Mouse (Mus musculus): ENCODE measurements around the gene Zfp609. TPM values are rescaled to one million over a fixed set of nuclear protein-coding genes. Genes with fewer than 3 reads are reported as not detected.
A peak's percentile ranks its signal among the peaks of the same experiment; 100 is the strongest.

Gene Zfp609
- total RNA-seq (2014; rRNA removed) (8.9 and 10.2 TPM in 2 replicates), polyA plus RNA-seq (2015; fragmentation: Nextera tagmentation; extraction: Ambion mirVana) (4.1 and 5.6 TPM in 2 replicates)

- no peak for TF ChIP-seq CTCF (IDR thresholded peaks at IDR 0.05; ENCODE audit: low read depth)
- 0% methylated on average over 56 of the region's 76 CpGs for WGBS
- Histone ChIP-seq H3K9ac (replicated peaks; ENCODE audit: low read length) (peak within 1 kb of the TSS; percentile 93), H3K4me2 (ENCODE audit: low read depth, low read length) (peak within 1 kb of the TSS; percentile 70), H3K9me3 (ENCODE audit: low read length) (no peaks in the 10 kb centered on the region), H3K36me3 (ENCODE audit: insufficient read depth, low read length) (no peaks in the 10 kb centered on the region), H3K27me3 (ENCODE audit: insufficient read depth, low read length) (no peaks in the 10 kb centered on the region), H3K4me1 (ENCODE audit: insufficient read depth, low read length) (peaks cover 18% of the 10 kb centered on the region), H3K4me3 (ENCODE audit: low read length) (peak within 1 kb of the TSS; percentile 86), H3K27ac (peak within 1 kb of the TSS; percentile 99)
- ATAC-seq (peak; percentile 95), DNase-seq (ENCODE audit: low spot score) (peak; percentile 97)
Measured at GRCm38 (mm10) chr9:65827344-65828015, at the start of gene Zfp609. TSS of gene Zfp609 (minus strand) at chr9:65827564.

GRCm38 (mm10) chr9:65859656-65860055, 32.3 kb upstream of the Zfp609 start:
- no peak overlapping the region for H3K9ac ChIP-seq (replicated peaks; ENCODE audit: low read length)
- no peaks in the 10 kb centered on the region for H3K9me3 ChIP-seq (ENCODE audit: low read length)
- no peaks in the 10 kb centered on the region for H3K27me3 ChIP-seq (ENCODE audit: insufficient read depth, low read length)
- no peak for DNase-seq (ENCODE audit: low spot score)
- no peak for ATAC-seq
- H3K4me2 ChIP-seq (ENCODE audit: low read depth, low read length): no peak overlapping the region
- TF ChIP-seq CTCF (IDR thresholded peaks at IDR 0.05; ENCODE audit: low read depth): no peak
- H3K36me3 ChIP-seq (ENCODE audit: insufficient read depth, low read length): peaks cover 22% of the 10 kb centered on the region
- H3K4me3 ChIP-seq (ENCODE audit: low read length): no peak overlapping the region
- 58% methylated on average over 1 of the region's 1 CpGs for WGBS
- H3K4me1 ChIP-seq (ENCODE audit: insufficient read depth, low read length): no peaks in the 10 kb centered on the region
- H3K27ac ChIP-seq: no peak overlapping the region

GRCm38 (mm10) chr9:65850203-65850602, 22.8 kb upstream of the Zfp609 start:
- DNase-seq (ENCODE audit: low spot score): peak; percentile 73
- Histone ChIP-seq H3K27me3 (ENCODE audit: insufficient read depth, low read length) (no peaks in the 10 kb centered on the region), H3K4me3 (ENCODE audit: low read length) (no peak overlapping the region), H3K36me3 (ENCODE audit: insufficient read depth, low read length) (peaks cover 15% of the 10 kb centered on the region), H3K4me1 (ENCODE audit: insufficient read depth, low read length) (no peaks in the 10 kb centered on the region), H3K27ac (no peak overlapping the region), H3K4me2 (ENCODE audit: low read depth, low read length) (no peak overlapping the region), H3K9me3 (ENCODE audit: low read length) (no peaks in the 10 kb centered on the region), H3K9ac (replicated peaks; ENCODE audit: low read length) (no peak overlapping the region)
- WGBS: 10% methylated on average over 1 of the region's 1 CpGs
- peak; percentile 42 for TF ChIP-seq CTCF (IDR thresholded peaks at IDR 0.05; ENCODE audit: low read depth)
- no peak for ATAC-seq

GRCm38 (mm10) chr9:65848154-65848553, 20.8 kb upstream of the Zfp609 start:
- Histone ChIP-seq H3K4me3 (ENCODE audit: low read length) (no peak overlapping the region), H3K9me3 (ENCODE audit: low read length) (no peaks in the 10 kb centered on the region), H3K36me3 (ENCODE audit: insufficient read depth, low read length) (peaks cover 10% of the 10 kb centered on the region), H3K4me1 (ENCODE audit: insufficient read depth, low read length) (peaks cover 5% of the 10 kb centered on the region; the same call in 1 of the 2 replicates), H3K27me3 (ENCODE audit: insufficient read depth, low read length) (no peaks in the 10 kb centered on the region), H3K27ac (no peak overlapping the region), H3K9ac (replicated peaks; ENCODE audit: low read length) (no peak overlapping the region), H3K4me2 (ENCODE audit: low read depth, low read length) (no peak overlapping the region)
- DNase-seq (ENCODE audit: low spot score): peak; percentile 14
- ATAC-seq: no peak
- TF ChIP-seq CTCF (IDR thresholded peaks at IDR 0.05; ENCODE audit: low read depth): no peak

- Histone ChIP-seq H3K27ac (peak overlapping the region; percentile 41; the same call in 1 of the 2 replicates), H3K36me3 (ENCODE audit: insufficient read depth, low read length) (no peaks in the 10 kb centered on the region), H3K4me2 (ENCODE audit: low read depth, low read length) (no peak overlapping the region), H3K4me1 (ENCODE audit: insufficient read depth, low read length) (peaks cover 5% of the 10 kb centered on the region; the same call in 1 of the 2 replicates), H3K9me3 (ENCODE audit: low read length) (no peaks in the 10 kb centered on the region), H3K4me3 (ENCODE audit: low read length) (no peak overlapping the region), H3K9ac (replicated peaks; ENCODE audit: low read length) (no peak overlapping the region), H3K27me3 (ENCODE audit: insufficient read depth, low read length) (no peaks in the 10 kb centered on the region)
- 29% methylated on average over 7 of the region's 7 CpGs for WGBS
- ATAC-seq (0 out of 2 replicates have a peak, but pooled peaks have one; percentile 29), DNase-seq (ENCODE audit: low spot score) (peak; percentile 48)
- no peak for TF ChIP-seq CTCF (IDR thresholded peaks at IDR 0.05; ENCODE audit: low read depth)
Measured at GRCm38 (mm10) chr9:65844421-65845165, 17.2 kb upstream of the Zfp609 start.

GRCm38 (mm10) chr9:65839841-65840240, 12.5 kb upstream of the Zfp609 start:
- DNase-seq (ENCODE audit: low spot score) (no peak), ATAC-seq (no peak)
- WGBS: 97% methylated on average over 1 of the region's 1 CpGs
- no peak overlapping the region for H3K9ac ChIP-seq (replicated peaks; ENCODE audit: low read length)
- H3K4me1 ChIP-seq (ENCODE audit: insufficient read depth, low read length): peaks cover 3% of the 10 kb centered on the region; the same call in 1 of the 2 replicates
- no peaks in the 10 kb centered on the region for H3K27me3 ChIP-seq (ENCODE audit: insufficient read depth, low read length)
- no peak overlapping the region for H3K4me2 ChIP-seq (ENCODE audit: low read depth, low read length)
- H3K4me3 ChIP-seq (ENCODE audit: low read length): no peak overlapping the region
- TF ChIP-seq CTCF (IDR thresholded peaks at IDR 0.05; ENCODE audit: low read depth): no peak
- no peaks in the 10 kb centered on the region for H3K36me3 ChIP-seq (ENCODE audit: insufficient read depth, low read length)
- no peaks in the 10 kb centered on the region for H3K9me3 ChIP-seq (ENCODE audit: low read length)
- H3K27ac ChIP-seq: no peak overlapping the region

Data from hindbrain, postnatal 0 days (tissue).